41 mouse cellular contexts compared by ENCODE assay signal in the genomic region with DNA sequence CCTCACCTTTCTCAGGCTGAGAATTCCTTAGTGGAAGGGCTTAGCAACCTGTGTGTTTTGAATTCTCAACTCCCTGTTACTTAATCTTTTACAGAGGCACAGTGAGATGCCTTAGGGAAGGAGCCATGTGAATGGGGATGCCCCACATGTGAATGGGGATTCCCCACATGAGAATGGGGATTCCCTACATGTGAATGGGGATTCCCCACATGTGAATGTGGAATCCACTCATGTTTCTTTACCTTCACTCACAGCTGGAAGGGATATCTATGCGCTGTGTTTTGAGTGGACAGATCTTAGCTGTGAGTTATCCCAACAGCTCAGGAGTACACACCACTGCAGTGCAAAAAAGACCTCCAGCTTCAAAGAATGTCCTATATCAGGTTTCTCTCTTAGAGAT. TPM values are rescaled to one million over a fixed set of nuclear protein-coding genes. Genes with fewer than 3 reads are reported as not detected.
"Had no signal": no experiment of that assay in that cellular context is flagged by ENCODE, and none has a peak within 500 bp of the region (broad histone marks: within the 10 kb centered on the region; RNA-seq: fewer than 3 reads in every experiment).

No protein-coding gene starts in this region.

- H3K4me1 ChIP-seq: heart, embryonic 10.5 days; heart, embryonic 12.5 days; hindbrain, embryonic 12.5 days; limb, embryonic 13.5 days; limb, embryonic 15.5 days; liver, embryonic 12.5 days had no signal

- ATAC-seq: hindbrain, embryonic 16.5 days; intestine, embryonic 16.5 days; liver, embryonic 12.5 days had no signal

- DNase-seq: gastrocnemius, adult 2 months; gastrocnemius, postnatal 10 days; gastrocnemius, postnatal 25 days; heart, adult 18-20 months; heart, postnatal 10 days; heart, postnatal 4 days; kidney, adult 18-20 months; kidney, adult 8-10 months; kidney, postnatal 10 days; kidney, postnatal 36 days; left cerebral cortex, postnatal 4 days had no signal

- H3K27ac ChIP-seq: gastrocnemius, adult 2 months; heart, embryonic 10.5 days; hindbrain, embryonic 10.5 days; hindbrain, embryonic 12.5 days; hindbrain, embryonic 14.5 days; left cerebral cortex, adult 2 months; limb, embryonic 13.5 days; limb, embryonic 15.5 days; liver, embryonic 12.5 days; liver, embryonic 14.5 days had no signal

- H3K4me3 ChIP-seq: gastrocnemius, adult 2 months; heart, embryonic 10.5 days; heart, embryonic 12.5 days; hindbrain, embryonic 10.5 days; hindbrain, embryonic 12.5 days; left cerebral cortex, adult 2 months; limb, embryonic 13.5 days; limb, embryonic 15.5 days; liver, embryonic 12.5 days had no signal

- H3K36me3 ChIP-seq: heart, embryonic 10.5 days; heart, embryonic 12.5 days; hindbrain, embryonic 10.5 days; hindbrain, embryonic 12.5 days; limb, embryonic 13.5 days; limb, embryonic 15.5 days; liver, embryonic 12.5 days had no signal

- H3K27me3 ChIP-seq: hindbrain, embryonic 12.5 days; limb, embryonic 13.5 days; limb, embryonic 15.5 days; liver, embryonic 12.5 days had no signal

RNA-seq across cellular contexts. Expression of a gene that starts 18.4 kb away (rescaled TPM):
- total RNA-seq: gastrocnemius, postnatal 4 days; granulocyte monocyte progenitor cell, adult 5-6 weeks; layer of hippocampus, adult 18-20 months; layer of hippocampus, postnatal 25 days; left cerebral cortex, postnatal 14 days; left cerebral cortex, postnatal 4 days had no signal
- polyA plus RNA-seq: heart, embryonic 10.5 days; heart, embryonic 12.5 days; hindbrain, embryonic 10.5 days; hindbrain, embryonic 12.5 days; hindbrain, embryonic 14.5 days; hindbrain, embryonic 16.5 days; intestine, embryonic 14.5 days; kidney, embryonic 14.5 days; limb, embryonic 11.5 days; liver, adult 2 months had no signal

RNA-seq across cellular contexts. Expression of a gene that starts 25.7 kb away (rescaled TPM):
- total RNA-seq: gastrocnemius, adult 2 months; gastrocnemius, postnatal 10 days; gastrocnemius, postnatal 25 days; gastrocnemius, postnatal 4 days; granulocyte monocyte progenitor cell, adult 5-6 weeks; heart, adult 18-20 months; heart, adult 8-10 months; heart, postnatal 10 days; heart, postnatal 25 days; heart, postnatal 4 days; layer of hippocampus, adult 18-20 months; layer of hippocampus, adult 8-10 months; layer of hippocampus, postnatal 10 days; layer of hippocampus, postnatal 25 days; left cerebral cortex, adult 2 months; left cerebral cortex, postnatal 14 days; left cerebral cortex, postnatal 4 days; liver, adult 2 months had no signal
- polyA plus RNA-seq: heart, embryonic 10.5 days; heart, embryonic 12.5 days; heart, embryonic 14.5 days; heart, embryonic 16.5 days; hindbrain, embryonic 10.5 days; hindbrain, embryonic 12.5 days; hindbrain, embryonic 14.5 days; hindbrain, embryonic 16.5 days; intestine, embryonic 14.5 days; intestine, embryonic 16.5 days; kidney, embryonic 14.5 days; kidney, embryonic 16.5 days; large intestine, adult 2 months; limb, embryonic 11.5 days; limb, embryonic 13.5 days; limb, embryonic 15.5 days; liver, adult 2 months; liver, embryonic 12.5 days; liver, embryonic 14.5 days; liver, embryonic 16.5 days had no signal

RNA-seq across cellular contexts. Expression of a gene that starts 28.8 kb away (rescaled TPM):
- total RNA-seq: granulocyte monocyte progenitor cell, adult 5-6 weeks; heart, postnatal 4 days; left cerebral cortex, postnatal 14 days; left cerebral cortex, postnatal 4 days had no signal
- polyA plus RNA-seq: heart, embryonic 10.5 days; heart, embryonic 12.5 days; heart, embryonic 14.5 days; hindbrain, embryonic 10.5 days; hindbrain, embryonic 14.5 days; hindbrain, embryonic 16.5 days; liver, embryonic 12.5 days; liver, embryonic 14.5 days; liver, embryonic 16.5 days had no signal
